Mouse (Mus musculus) left cerebral cortex, adult 8-10 months (tissue): ENCODE measurements at regions not wholly inside any gene's neighbourhood (a gene's known extent, or its start where the extent isn't known, plus 50 kb on each side); places are given as distances from the start of the nearest gene placed in this dataset.

Experiments
- DNase-seq, 2 experiments: peaks; one replicate each; pipeline ENCODE4 v3.0.0; 2022; ENCODE audit warnings: low spot score in 2 of 2

DNA sequence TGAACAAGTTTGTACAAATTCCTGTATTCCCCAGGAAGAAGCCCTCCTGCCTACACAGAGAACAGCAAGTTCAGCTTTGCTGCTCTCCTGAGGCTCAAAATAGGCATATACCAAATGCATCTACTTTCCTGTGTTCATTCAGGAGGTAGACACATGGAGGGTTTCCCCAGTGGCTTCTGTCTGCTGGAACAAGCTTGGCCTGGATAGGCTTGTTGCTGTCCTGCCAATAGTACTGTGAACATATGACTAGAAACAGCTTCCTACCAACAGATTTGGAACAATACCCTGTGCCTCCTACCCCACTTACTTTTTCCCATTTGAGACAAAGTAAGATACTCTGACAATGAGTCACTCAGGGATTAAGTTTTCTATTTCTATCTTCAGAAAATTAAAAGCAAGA is 93.8 kb upstream of the Wdpcp start:
- DNase-seq: peak in 1 of 2 experiments; percentile 48

- no peak for DNase-seq
Measured at GRCm38 (mm10) chr11:21470711-21471110, 99.7 kb upstream of the Ugp2 start.

- DNase-seq: no peak
Measured at GRCm38 (mm10) chr11:21468465-21468864, 97.5 kb upstream of the Ugp2 start.

DNA sequence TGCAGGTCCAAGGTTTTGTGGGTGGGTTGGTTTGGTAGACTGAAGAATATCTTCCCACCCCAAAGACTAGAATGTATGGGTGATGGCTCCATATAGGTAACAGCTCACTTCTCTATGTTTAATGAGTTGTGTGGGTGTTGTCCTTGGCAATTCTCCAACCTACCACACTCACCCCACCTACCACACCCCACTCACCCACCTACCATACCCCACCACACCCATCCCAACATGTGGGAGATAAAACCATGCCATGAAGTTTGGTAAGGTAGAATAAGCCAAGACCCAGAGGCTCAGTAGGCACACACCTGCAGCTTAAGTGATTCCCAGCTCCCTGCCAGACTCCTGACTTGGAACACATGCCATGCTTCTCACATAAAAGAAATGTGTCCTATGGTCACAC is 89.0 kb upstream of the Ugp2 start:
- DNase-seq: no peak

GRCm38 (mm10) chr11:21453308-21454106 is 82.5 kb upstream of the Ugp2 start:
- DNase-seq: no peak

- no peak for DNase-seq
Measured at GRCm38 (mm10) chr11:21433726-21434125, 62.7 kb upstream of the Ugp2 start.

DNA sequence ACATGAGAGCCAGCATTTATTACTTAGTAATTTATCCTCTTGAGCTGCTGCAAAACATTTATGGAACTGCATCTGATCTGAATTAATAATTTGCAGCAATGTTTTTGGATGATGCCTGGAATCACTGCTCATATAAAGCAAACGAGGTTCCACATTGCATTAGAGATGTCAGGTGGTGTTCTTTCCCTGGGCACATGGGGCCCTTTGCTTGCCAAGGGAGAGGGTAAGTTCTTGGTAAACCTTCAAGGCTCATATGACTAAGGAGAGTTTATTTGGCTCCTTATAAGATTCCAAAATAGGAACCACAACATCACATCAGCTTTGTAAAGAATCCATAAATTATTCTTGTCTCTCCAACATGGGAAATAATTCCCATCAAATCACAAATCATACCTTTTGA is 59.0 kb upstream of the Ugp2 start:
- DNase-seq: no peak

- DNase-seq: no peak
Measured at GRCm38 (mm10) chr11:21428749-21429148, 57.7 kb upstream of the Ugp2 start.

DNA sequence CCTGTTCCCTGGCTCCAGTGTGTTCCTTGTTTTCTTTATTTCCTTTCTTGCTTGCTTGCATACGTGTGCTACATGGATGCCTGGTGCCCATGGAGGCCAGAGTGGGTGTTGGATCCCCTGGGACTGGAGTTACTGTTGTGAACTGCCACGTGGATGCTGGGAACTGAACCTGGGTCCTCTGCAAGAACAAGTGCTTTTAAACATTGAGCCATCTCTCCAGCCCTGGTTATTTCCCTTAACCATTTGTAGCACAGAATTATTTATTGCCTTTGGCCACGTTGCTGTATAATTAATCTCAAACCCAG is 57.0 kb upstream of the Ugp2 start:
- no peak for DNase-seq

DNA sequence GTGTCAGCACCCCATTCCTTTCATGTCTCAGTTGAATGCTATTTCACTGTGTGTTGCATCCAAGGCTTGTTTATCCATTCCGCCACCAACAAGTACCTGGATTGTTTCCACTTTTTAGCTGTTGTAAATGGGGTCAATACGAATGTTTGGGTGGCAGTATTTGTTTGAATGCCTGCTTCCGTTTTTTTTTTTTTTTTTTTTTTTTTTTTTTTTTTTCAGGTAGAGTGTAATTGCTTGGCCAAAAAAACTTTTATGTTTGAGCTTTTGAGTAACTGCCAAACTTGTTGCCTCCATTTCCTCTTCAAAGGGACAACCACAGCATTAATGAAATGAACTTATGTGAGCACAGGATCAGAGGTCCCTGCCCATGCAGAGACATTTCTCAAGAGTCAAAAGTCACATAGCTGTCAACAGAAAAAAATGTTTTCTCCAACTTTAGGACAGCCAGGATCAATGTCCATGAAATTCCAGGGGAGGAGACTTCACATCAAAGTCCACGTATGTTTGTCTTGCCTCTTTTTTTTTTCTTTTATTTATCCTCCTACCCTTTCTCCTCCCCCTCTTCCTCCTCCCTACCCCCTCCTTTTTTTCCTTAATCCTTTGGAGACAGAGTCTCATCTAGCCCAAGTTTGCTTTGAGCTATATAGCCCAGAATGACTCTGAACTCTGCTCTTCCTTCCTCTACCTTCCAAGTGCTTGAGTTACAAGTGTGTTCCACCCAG is 56.5 kb upstream of the Ugp2 start:
- no peak for DNase-seq

DNA sequence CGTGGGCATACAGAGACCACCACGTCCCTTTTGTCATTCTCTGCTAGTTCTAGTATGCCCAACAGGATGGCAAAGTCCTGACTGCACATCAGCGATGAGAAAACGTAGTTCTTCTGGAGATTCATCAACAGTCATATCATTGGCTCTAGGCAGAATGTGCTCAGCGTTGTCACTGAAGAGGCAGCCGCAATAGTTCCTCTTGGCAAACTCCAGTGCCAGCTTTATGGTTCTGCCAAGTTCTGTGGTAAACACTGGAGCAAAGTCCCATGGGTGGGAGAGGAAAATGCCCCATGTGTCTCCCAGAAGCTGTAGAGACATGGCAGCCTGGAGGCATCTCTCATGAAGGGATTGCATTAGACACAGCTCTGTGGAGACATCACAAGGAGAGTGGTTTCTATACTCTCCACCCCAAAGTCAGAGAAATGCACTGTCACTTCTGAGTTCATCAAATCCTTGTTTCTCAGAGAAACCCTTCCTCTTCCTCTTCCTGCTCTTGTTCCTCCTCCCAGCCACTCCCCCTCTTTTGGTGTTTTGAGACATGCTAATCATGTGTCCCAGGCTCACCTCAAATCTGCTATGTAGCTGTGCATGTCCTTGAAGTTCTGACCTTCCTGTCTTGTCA is 54.6 kb upstream of the Ugp2 start:
- DNase-seq: no peak

DNA sequence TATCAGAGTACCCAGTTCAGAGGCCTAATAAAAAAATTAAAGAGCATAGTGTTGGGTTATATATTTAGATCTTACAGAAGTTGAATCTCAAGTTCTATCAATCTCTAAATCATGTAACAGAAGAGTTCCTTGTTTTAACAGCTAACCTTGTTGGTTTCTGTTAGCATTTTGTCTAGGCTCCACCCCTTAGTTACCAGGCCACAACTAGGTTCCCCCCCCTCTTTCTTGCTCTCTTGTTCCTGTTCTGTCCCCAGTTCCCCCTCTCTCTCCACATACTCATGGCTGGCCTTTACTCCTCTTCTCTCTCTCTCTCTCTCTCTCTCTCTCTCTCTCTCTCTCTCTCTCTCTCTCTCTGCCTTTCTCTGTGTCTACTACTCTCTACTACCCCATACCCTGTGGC is 53.3 kb upstream of the Ugp2 start:
- no peak for DNase-seq

DNA sequence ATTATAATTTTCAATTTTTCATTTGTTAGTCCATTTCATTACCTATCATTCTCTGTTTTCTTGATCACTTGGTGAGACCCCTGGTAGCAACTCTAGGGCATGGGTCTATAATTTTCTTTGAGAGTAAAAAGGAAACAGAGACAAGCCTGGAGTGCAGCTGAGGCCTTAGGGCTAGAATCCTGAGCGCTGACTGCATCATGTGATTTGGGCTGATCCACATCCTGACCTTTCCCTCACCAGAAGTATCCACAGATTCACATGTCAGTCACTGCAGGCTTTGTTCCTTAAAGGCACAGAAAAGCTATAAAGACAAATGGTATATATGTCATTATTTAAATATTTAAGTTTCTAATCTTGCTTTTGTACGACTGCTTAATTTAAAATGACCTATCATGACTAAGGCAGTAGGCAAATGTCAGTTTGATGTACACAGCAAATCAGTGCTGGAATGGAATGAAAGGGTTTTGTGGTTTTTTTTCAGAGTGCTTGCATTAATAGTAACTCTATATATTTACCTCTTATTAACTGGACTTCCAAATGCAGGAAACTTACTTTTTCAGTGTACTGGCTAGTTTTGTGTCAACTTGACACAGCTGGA is 51.4 kb upstream of the Ugp2 start:
- DNase-seq: no peak
